Mouse (Mus musculus) spleen, postnatal 10 days (tissue): ENCODE results near the gene Fgf8.

Experiments
- DNase-seq, 2 experiments: peaks; one replicate each; pipeline ENCODE4 v3.0.0; 2021 to 2022; ENCODE audit warnings: low spot score in 2 of 2

Fgf8 gene

DNA sequence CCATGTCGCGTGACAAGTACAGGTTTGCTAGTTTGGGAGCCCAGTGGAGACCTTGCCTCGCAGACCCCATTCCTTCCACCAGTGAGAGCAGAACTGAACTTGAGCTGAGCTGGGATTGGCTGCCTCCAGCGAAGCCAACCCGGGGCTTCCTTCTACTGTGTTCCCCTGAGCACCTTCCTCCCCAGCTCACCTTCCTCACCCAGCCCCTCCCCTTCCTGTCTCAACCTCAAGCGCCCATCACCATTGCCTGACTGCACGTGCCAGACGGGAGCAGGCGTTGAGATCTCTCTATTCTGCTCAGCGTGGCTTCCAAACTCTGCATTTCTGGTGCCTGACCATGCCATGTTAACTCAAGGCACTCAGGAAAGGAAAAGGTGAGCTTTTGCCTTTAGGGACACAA lies 15.5 kb downstream of the Fgf8 start:
- DNase-seq, result no peak

DNA sequence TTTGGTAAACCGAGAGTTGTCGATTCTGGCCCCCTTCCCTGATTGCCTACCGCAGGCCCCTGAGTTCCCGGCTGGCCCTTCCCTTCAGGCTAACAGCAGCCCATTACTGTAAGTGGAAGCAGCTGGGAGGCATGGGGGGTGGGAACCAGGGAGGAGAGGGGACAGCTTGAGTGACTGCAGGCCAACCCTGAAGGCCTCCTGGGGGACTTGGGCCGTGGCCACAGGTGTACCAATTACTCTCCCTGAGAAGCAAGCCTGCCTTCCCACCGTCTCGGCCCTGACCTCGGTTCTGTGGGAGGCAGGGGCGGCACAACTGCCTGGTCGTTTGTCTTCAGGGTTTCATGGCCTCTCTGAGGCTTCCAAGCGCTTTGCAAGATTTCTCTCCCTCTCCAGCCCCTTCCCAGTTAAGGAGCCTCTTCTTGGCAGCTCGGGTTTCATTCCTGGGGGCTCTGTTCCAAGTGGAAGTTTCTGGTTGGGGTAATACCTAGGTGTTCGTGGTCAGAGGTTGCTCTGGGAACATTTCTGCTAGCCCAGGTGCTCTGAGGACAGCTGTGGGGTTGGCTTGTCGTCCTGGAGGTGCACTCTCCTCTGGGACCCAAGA lies 16.9 kb downstream of the Fgf8 start:
- DNase-seq, result no peak

- no peak for DNase-seq
Observed at GRCm38 (mm10) chr19:45722188-45722587, 20.5 kb downstream of the Fgf8 start.

GRCm38 (mm10) chr19:45718286-45718685 lies 24.4 kb downstream of the Fgf8 start:
- DNase-seq, result no peak

GRCm38 (mm10) chr19:45717493-45718220 lies 25.1 kb downstream of the Fgf8 start:
- no peak for DNase-seq

- no peak for DNase-seq
Observed at GRCm38 (mm10) chr19:45708704-45709103, 34.0 kb downstream of the Fgf8 start.

GRCm38 (mm10) chr19:45696281-45696600 lies 46.5 kb downstream of the Fgf8 start:
- no peak for DNase-seq

- DNase-seq, result no peak
Observed at GRCm38 (mm10) chr19:45695496-45696280, 47.0 kb downstream of the Fgf8 start.

DNA sequence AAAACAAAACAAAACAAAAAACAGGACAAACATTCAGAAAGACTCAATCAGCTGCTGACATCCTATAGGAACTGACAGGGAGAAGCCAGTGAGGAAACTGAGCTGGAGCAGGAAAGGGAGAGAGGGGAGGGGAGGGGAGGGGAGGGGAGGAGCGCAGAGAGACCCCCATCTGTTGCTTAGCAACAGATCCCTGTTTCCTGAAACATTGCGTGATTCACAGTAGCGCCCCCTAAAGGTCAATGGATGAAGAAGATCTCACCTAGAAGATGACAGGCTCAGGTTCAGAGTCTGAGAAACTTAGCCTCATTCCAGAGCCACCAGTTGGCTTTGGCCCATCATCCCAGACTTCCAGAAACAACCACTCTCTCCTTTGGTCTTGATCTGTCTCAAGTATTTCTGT lies 48.7 kb downstream of the Fgf8 start:
- no peak for DNase-seq

DNA sequence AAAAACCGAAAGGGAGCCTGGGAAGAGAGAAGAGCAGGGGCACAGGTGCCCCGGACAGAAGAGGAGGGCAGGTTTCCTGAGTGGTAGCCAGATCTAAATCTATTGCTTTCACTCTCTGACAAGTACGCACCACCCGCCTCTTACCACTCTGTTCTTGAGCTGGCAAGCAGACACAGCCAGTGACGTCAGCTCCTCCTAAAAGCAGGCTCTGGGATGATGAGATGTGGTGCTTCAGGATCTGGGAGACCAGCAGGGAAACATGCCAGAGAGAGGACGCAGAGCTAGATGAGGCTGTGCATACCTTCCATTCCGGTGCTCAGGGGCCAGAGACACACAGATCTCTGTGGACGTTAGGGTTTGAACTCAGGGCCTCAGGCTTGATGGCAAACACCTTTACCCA lies 50.5 kb downstream of the Fgf8 start:
- no peak for DNase-seq

- no peak for DNase-seq
Observed at GRCm38 (mm10) chr19:45691001-45691535, 51.6 kb downstream of the Fgf8 start.

GRCm38 (mm10) chr19:45687001-45687400 lies 55.7 kb downstream of the Fgf8 start:
- DNase-seq, result no peak
